Mouse (Mus musculus) embryonic fibroblast, embryonic 13.5 days (primary cell): ENCODE measurements around the gene Btbd2.

ENCODE experiments used
- CTCF ChIP-seq: IDR thresholded peaks from 2 replicates; pipeline ENCODE4 v1.5.1; 2011; ENCODE audit warnings: mild to moderate bottlenecking, control low read depth, low read length, moderate library complexity, borderline replicate concordance; ENCODE audit not compliant: insufficient read depth
- POLR2A ChIP-seq: IDR thresholded peaks from 2 replicates; pipeline ENCODE4 v1.6.1; 2011; ENCODE audit warnings: low read depth, mild to moderate bottlenecking, control low read depth, low read length, moderate library complexity

DNA sequence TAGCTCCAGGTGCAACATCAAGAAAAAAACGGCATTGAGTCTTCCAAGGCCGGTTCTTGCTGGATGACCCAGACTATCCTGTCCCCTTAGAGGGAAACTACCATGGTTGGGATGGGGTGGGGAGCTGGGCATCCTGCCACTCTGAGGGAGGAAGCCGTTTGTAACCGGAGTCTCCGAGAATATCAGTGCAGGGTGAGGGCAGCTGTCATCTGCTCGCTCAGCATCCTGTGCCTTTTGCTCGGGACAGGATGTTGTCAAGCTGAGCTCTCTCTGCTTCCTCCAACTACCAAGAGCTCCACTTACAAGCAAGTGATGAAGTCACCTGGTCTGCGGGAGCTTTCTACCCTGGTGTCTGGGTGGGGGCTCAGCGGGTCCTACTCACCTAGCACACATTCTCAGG lies 38.7 kb downstream of the Btbd2 start:
- TF ChIP-seq POLR2A (no peak), CTCF (no peak)
